Mouse (Mus musculus): Measurements from ENCODE around the gene Olfr1177-ps.

Gene Olfr1177-ps

DNA sequence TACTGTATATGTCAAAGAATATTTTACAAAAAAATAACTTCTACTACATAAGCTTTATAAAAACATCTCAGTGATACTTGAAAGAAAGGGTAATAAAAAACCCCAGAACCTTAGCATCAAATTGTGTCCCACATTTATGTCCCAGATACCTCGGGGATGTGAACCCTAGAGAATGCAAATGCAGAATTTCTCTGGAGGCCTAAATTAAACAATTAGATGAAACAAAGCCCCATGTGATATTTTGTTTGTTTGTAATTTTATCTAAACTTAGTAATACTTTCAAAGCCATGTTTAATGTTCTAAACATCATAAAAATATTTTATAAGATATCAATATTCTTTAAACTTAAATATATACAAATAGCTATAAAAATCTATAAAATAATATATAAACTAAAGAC lies at the start of gene Olfr1177-ps:
Olfr1177-ps (minus strand) TSS at position 101 of the 400 bp plus-strand sequence.
- no peak for DNase-seq

DNA sequence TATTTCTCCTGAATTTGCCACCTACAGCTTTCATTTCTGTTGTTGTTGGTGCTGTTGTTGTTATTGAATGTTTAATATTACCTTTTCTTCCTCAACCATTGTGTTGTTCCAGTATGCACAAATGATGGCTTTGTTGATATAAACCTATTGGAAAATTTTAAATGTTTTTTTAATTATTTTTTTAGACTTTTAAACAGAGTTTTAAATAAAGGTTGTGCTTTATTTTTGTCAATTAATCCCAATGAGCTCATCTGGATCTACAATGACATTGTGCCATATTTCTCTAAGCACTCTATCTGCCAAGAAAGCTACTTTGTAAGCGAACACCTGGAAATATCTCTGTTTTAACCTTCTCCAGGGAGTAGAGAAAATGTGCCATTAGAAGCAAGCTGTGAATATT lies 40.5 kb upstream of the Olfr1177-ps start, which contains the start of gene Olfr1178:
Olfr1178 (plus strand) TSS at position 301 of the 400 bp plus-strand sequence.
- no peak for DNase-seq

- DNase-seq, result no peak
Measured at GRCm38 (mm10) chr2:88356304-88356703, 10.0 kb upstream of the Olfr1177-ps start.

DNA sequence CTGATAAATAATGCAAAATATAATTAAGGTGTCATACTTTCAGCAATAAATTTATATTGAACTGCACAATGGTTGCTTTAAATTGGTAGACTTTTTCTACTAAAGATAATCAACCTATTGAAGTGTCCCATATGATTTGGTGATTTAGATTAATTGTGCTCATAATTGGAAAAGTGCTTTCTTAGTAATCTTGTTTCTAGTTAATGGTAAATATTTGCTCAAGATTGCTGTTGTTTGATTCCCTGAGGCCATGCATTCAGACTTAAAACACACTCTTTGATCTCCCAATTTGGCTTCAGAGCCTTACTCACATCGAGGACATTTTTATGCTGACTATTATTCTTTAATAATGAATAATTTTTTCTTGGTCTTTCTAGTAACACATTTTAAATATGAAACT lies 9.9 kb downstream of the Olfr1177-ps start, which contains the start of gene Olfr1176:
Olfr1176 (plus strand) TSS at position 301 of the 400 bp plus-strand sequence.
- no peak for DNase-seq

DNA sequence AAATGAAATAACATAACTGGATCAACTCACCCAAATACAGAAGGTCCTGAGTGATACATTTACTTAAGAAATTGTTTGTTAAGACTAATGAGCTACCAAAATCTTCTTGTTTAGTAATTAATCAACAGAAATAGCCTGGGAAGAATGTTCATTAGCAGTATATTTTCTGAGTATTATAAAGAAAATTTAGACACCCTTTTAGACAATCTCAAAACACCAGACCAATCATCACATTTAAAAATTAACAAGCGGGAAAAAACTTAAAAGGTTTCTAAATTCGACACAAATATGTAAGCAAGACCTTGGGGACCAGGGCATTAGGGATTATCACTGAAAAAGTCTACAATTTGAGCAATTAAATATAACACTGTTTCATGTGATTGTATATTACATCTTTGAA lies 19.2 kb downstream of the Olfr1177-ps start, which contains the start of gene Olfr1175-ps:
Olfr1175-ps (minus strand) TSS at position 101 of the 400 bp plus-strand sequence.
- DNase-seq, result no peak

GRCm38 (mm10) chr2:88315035-88315434 lies 31.3 kb downstream of the Olfr1177-ps start, which contains the start of gene Olfr1174-ps:
Gene Olfr1174-ps (minus strand): TSS chr2:88315135.
- DNase-seq, result no peak

Measured in cerebellum, adult 8-10 months (tissue).